Mouse (Mus musculus): ENCODE measurements around the gene Bola1. TPM values are rescaled to one million over a fixed set of nuclear protein-coding genes. Genes with fewer than 3 reads are reported as not detected.

Bola1 gene
- total RNA-seq (2023), result 1 to 10 TPM; 7.1 to 8.5 TPM

GRCm38 (mm10) chr3:96219661-96220130 lies at the start of gene Bola1, which contains the start of gene Hist2h2ab:
Gene Bola1, minus strand, starts transcription at chr3:96219709.
Gene Hist2h2ab, plus strand, starts transcription at chr3:96219865.

DNA sequence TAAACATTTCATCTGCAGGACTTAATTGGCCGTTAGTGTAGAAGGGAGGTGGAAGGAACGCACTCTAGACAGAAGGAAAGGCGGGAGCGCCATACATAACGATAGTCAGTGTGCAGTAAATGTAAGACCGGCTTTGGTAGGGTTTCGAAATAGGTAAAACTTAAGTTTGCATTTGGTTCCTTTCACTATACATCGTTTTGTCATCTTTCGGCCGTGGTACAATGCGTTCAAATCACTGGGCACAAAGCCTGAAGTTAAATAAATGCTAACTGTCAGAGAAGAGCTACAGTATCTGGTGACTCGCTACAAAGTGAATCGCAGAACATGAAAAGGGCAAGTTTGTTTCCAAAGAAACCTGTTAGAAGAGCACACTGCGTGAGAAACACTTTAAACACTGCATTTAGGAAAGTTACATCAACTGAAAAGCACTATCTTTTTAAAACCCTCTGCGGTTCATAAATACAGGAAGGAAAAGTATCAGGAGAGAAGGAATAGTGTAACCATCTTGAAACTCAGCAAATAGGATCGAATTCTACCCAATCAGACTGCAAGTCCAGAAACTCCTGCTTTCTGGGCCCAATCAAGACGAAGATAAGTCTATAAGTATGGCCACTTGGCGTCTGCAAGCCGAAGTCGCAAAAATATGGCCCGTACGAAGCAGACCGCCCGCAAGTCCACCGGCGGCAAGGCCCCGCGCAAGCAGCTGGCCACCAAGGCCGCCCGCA lies 48.7 kb upstream of the Bola1 start, which contains the start of gene Hist2h3b:
Gene Hist2h3b, plus strand, starts transcription at position 604 of the 725 bp plus-strand sequence.

DNA sequence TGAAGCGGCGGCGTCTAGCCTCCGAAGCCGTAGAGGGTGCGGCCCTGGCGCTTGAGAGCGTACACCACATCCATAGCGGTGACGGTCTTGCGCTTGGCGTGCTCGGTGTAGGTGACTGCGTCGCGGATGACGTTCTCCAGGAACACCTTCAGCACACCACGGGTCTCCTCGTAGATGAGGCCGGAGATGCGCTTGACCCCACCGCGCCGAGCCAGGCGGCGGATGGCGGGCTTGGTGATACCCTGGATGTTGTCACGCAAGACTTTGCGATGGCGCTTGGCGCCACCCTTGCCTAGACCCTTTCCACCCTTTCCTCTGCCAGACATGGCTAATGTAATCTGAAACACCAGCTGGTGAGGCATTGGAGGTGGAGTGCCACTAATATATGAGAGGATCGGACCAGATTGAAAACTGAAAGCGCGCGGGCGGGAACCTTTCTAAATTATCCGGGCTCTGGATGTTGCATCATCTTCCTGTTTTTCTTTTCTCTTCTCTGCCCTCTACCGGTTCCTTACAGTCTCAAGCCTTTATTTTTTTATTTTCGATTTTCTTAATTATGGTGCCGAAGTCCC lies 43.6 kb upstream of the Bola1 start, which contains the start of gene Hist2h4:
Gene Hist2h4, minus strand, starts transcription at position 333 of the 572 bp plus-strand sequence.

GRCm38 (mm10) chr3:96246427-96246856 lies 26.9 kb upstream of the Bola1 start, which contains the start of gene Hist2h3c1:
Gene Hist2h3c1, plus strand, starts transcription at chr3:96246685.

GRCm38 (mm10) chr3:96245003-96245886 lies 25.7 kb upstream of the Bola1 start, which contains the start of gene Hist2h2aa1:
Gene Hist2h2aa1, plus strand, starts transcription at chr3:96245497.

GRCm38 (mm10) chr3:96239949-96240798 lies 20.7 kb upstream of the Bola1 start, which contains the start of gene Hist2h2aa2:
Gene Hist2h2aa2, minus strand, starts transcription at chr3:96240276.

GRCm38 (mm10) chr3:96238954-96239793 lies 19.7 kb upstream of the Bola1 start, which contains the start of gene Hist2h3c2:
Gene Hist2h3c2, minus strand, starts transcription at chr3:96239127.

DNA sequence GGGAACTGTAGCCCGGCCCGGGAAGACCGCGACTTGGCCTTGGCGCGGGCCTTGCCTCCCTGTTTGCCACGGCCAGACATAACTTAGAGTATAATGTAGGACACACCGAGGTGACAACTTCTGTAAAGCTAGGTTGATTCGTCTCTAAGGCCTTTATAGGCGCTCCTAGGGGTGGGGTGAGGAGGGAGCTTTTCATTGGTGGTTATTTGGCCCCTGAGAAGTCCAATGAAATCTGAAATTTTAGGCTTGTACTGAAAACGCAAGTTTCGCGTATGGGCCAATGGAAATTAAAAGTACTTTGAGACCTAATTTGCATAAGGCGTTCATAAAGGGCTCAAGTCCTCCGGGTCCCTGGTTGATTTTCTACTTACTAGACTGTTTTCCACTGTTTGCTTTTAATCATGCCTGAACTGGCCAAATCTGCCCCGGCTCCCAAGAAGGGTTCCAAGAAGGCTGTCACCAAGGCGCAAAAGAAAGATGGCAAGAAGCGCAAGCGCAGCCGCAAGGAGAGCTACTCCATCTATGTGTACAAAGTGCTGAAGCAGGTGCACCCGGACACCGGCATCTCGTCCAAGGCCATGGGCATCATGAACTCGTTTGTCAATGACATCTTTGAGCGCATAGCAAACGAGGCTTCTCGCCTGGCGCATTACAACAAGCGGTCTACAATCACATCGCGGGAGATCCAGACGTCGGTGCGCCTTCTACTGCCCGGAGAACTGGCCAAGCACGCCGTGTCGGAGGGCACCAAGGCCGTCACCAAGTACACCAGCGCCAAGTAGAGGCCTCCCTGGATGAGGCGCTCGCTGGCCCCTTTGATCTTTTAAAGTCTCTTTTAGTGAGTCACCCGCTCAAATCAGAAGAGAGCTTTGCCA lies 1.5 kb upstream of the Bola1 start, which contains the start of the genes Hist2h2ac and Hist2h2be:
Gene Hist2h2ac, minus strand, starts transcription at position 116 of the 875 bp plus-strand sequence.
Gene Hist2h2be, plus strand, starts transcription at position 355 of the 875 bp plus-strand sequence.

GRCm38 (mm10) chr3:96180727-96181477 lies 38.6 kb downstream of the Bola1 start, which contains the start of gene Sv2a:
Gene Sv2a, plus strand, starts transcription at chr3:96181151.

DNA sequence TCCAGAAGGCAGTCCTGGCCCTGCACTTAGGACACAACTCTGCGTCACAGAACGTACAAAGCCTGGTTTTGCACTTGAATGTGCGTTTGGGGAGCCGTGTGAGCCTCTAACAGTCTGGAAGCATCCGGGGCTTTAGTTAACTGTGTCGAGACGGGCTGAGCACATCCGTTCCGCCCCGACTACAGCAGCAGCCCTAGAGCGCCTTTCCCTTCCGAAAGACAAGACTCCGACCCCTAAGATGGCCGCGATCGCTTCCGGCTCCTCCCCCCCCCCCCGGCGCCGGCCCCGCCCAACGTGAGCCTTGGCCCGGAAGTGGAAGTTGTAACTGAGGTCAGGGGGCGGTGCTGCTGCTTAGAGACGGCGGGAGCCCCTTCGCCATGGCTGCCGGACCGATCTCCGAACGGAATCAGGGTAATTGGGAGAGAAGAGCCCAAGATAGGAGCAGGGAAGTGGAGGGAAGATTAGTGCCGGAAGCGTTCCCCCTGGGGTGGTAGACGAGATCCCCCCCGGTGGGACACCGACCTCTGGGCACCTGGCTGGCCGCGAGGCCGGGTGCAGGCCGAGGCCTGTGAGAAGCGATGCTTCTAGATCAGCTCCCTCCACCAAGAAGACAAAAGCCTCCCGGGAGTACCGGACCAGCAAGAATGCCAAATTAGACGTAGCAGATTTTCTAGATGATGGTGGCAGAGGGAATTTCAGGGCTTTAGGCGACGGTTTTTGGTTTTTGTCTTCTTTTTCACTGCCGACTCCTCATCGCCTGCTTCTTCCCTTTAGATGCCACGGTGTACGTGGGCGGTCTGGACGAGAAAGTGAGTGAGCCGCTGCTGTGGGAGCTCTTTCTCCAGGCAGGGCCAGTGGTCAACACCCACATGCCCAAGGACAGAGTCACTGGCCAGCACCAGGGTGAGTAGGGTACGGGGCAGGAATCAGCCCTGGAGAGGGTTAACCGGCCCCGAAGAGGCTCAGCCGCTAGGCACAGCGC lies 47.0 kb downstream of the Bola1 start, which contains the start of gene Sf3b4:
Gene Sf3b4, plus strand, starts transcription at position 136 of the 982 bp plus-strand sequence.

DNA sequence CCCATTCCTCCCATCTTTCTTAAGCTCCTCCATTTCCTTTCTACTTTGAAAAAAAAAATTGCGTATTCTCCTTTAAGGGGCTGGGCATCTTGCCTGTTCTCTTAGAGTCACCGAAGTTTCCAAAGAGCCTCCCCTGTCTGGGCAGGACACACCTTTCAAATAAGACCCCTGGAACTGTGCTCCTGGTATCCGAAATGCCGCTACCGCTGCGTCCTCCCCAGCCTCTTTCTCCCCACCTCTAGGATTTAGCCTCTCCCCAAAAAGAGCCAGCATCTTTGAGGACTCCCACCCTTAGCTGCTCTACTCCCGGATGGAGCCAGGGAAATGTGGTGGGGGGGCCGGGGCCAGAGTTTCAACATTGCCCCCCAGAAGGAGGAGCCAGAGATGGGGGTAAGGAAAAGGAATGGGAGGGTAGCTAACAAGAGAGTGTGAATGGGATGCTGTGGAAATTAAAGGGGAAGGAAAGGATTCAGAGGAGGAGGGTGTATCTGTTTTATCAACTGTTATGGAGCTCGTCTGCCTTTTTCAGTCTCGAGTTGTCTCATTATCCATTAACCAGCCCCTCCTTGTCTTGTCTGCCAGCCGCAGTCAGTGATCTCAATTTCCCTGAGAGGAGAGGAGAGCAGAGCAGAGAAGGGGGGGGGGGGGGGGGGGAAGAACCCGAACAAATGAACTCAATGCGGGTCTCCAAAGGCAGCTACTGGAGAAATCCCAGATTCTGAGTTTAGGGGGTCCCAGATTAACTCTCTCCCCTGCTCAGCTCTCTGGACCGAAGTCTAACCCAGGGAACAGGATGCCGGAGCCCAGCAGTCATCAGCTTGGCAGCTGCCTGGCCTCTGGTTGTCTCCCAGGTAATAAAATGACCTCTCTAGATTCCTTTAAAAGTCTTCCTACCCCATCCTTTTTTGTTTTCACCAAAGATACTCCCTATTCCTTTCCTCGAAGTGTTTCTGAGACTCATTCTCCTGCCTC lies 57.4 kb downstream of the Bola1 start, which contains the start of gene Mtmr11:
Gene Mtmr11, plus strand, starts transcription at position 136 of the 972 bp plus-strand sequence.

Measured in T-cell, adult 66 days (primary cell).